Mouse (Mus musculus): ENCODE measurements at regions not wholly inside any gene's neighbourhood (a gene's known extent, or its start where the extent isn't known, plus 50 kb on each side); places are given as distances from the start of the nearest gene placed in this dataset.
A peak's percentile ranks its signal among the peaks of the same experiment; 100 is the strongest.

GRCm38 (mm10) chr13:15850358-15850757, 161.3 kb upstream of the Inhba start:
- H3K36me3 ChIP-seq (ENCODE audit: insufficient read depth), result no peaks in the 10 kb centered on the region
- 77% methylated on average over 2 of the region's 2 CpGs for WGBS
- ATAC-seq (ENCODE audit: insufficient read depth) (no peak), DNase-seq (no peak)
- no peak overlapping the region for H3K9ac ChIP-seq
- H3K27ac ChIP-seq (ENCODE audit: low read depth), result no peak overlapping the region
- H3K4me2 ChIP-seq, result no peak overlapping the region
- H3K4me1 ChIP-seq (ENCODE audit: insufficient read depth), result no peaks in the 10 kb centered on the region
- TF ChIP-seq CTCF (IDR thresholded peaks at IDR 0.05; ENCODE audit: low read depth), result no peak
- H3K4me3 ChIP-seq (ENCODE audit: low read depth, low read length), result no peak overlapping the region
- H3K9me3 ChIP-seq (ENCODE audit: low read depth, low read length), result no peaks in the 10 kb centered on the region
- H3K27me3 ChIP-seq (ENCODE audit: insufficient read depth, low read length), result no peaks in the 10 kb centered on the region

GRCm38 (mm10) chr13:15853022-15853566, 158.6 kb upstream of the Inhba start:
- Histone ChIP-seq H3K27me3 (ENCODE audit: insufficient read depth, low read length) (no peaks in the 10 kb centered on the region), H3K4me2 (no peak overlapping the region), H3K27ac (ENCODE audit: low read depth) (no peak overlapping the region), H3K9ac (no peak overlapping the region), H3K9me3 (ENCODE audit: low read depth, low read length) (no peaks in the 10 kb centered on the region), H3K4me1 (ENCODE audit: insufficient read depth) (no peaks in the 10 kb centered on the region), H3K36me3 (ENCODE audit: insufficient read depth) (no peaks in the 10 kb centered on the region), H3K4me3 (ENCODE audit: low read depth, low read length) (no peak overlapping the region)
- DNase-seq (no peak), ATAC-seq (ENCODE audit: insufficient read depth) (no peak)
- TF ChIP-seq CTCF (IDR thresholded peaks at IDR 0.05; ENCODE audit: low read depth), result no peak

DNA sequence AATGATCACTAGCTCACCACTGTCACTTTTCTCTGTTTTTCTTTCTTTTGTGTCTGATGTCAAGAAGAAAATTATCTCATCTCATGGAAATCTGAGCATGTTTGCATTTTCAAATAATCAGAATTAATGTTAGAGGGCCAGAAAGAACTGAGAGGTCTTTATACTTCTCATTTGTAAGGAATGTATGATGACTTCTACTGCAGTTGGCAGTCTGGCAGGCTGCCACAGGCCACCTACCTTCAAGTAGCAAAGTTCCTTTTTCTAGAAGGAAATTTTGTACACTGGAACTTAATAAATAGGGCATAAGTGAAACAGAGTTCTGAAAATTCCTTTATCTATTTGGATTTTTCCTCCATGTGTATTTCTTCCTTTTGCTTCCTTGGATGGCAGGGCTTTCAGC, 148.7 kb upstream of the Inhba start:
- no peaks in the 10 kb centered on the region for H3K36me3 ChIP-seq (ENCODE audit: insufficient read depth)
- no peak for ATAC-seq (ENCODE audit: insufficient read depth)
- H3K27ac ChIP-seq (ENCODE audit: low read depth), result peak overlapping the region; percentile 15; the same call in 1 of the 2 replicates
- TF ChIP-seq CTCF (IDR thresholded peaks at IDR 0.05; ENCODE audit: low read depth), result no peak
- no peaks in the 10 kb centered on the region for H3K4me1 ChIP-seq (ENCODE audit: insufficient read depth)
- H3K4me3 ChIP-seq (ENCODE audit: low read depth, low read length), result no peak overlapping the region
- DNase-seq, result peak; percentile 44
- no peaks in the 10 kb centered on the region for H3K9me3 ChIP-seq (ENCODE audit: low read depth, low read length)
- H3K4me2 ChIP-seq, result no peak overlapping the region
- no peaks in the 10 kb centered on the region for H3K27me3 ChIP-seq (ENCODE audit: insufficient read depth, low read length)
- no peak overlapping the region for H3K9ac ChIP-seq

GRCm38 (mm10) chr13:15863344-15863743, 148.3 kb upstream of the Inhba start:
- no peak for TF ChIP-seq CTCF (IDR thresholded peaks at IDR 0.05; ENCODE audit: low read depth)
- Histone ChIP-seq H3K4me2 (no peak overlapping the region), H3K4me3 (ENCODE audit: low read depth, low read length) (no peak overlapping the region), H3K27ac (ENCODE audit: low read depth) (peak overlapping the region; percentile 15; the same call in 1 of the 2 replicates), H3K4me1 (ENCODE audit: insufficient read depth) (no peaks in the 10 kb centered on the region), H3K9me3 (ENCODE audit: low read depth, low read length) (no peaks in the 10 kb centered on the region), H3K9ac (no peak overlapping the region), H3K27me3 (ENCODE audit: insufficient read depth, low read length) (no peaks in the 10 kb centered on the region), H3K36me3 (ENCODE audit: insufficient read depth) (no peaks in the 10 kb centered on the region)
- 31% methylated on average over 3 of the region's 3 CpGs for WGBS
- no peak for ATAC-seq (ENCODE audit: insufficient read depth)
- no peak for DNase-seq

DNA sequence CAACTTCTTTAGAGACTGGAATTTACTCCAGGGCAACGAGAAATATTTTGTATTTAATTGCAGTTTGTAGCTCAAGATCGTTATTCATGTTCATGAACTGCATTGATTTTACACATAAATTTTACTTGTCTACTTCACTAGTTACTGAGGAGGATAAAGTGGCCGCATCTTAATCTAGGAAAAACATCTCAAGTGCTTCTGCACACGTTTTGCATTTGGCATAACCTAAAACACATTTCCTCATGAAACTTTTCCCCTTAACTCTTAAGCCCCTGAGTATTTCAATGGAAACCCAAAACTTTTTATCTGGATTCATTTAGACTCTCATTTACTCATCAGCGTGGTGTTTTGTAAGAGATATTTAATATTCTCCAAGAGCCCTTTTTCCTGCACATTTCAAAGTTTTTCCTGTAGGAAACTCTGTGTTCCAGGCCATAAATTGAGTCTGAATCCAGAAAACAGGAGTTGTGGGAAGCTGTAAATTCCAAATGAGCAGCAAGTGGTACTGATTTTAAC, 144.5 kb upstream of the Inhba start:
- DNase-seq (no peak), ATAC-seq (ENCODE audit: insufficient read depth) (no peak)
- H3K36me3 ChIP-seq (ENCODE audit: insufficient read depth), result no peaks in the 10 kb centered on the region
- no peaks in the 10 kb centered on the region for H3K4me1 ChIP-seq (ENCODE audit: insufficient read depth)
- no peak overlapping the region for H3K4me2 ChIP-seq
- 65% methylated on average over 5 of the region's 5 CpGs for WGBS
- no peak overlapping the region for H3K4me3 ChIP-seq (ENCODE audit: low read depth, low read length)
- H3K9ac ChIP-seq, result no peak overlapping the region
- H3K27ac ChIP-seq (ENCODE audit: low read depth), result no peak overlapping the region
- no peak for TF ChIP-seq CTCF (IDR thresholded peaks at IDR 0.05; ENCODE audit: low read depth)
- no peaks in the 10 kb centered on the region for H3K9me3 ChIP-seq (ENCODE audit: low read depth, low read length)
- H3K27me3 ChIP-seq (ENCODE audit: insufficient read depth, low read length), result no peaks in the 10 kb centered on the region

- H3K27me3 ChIP-seq (ENCODE audit: insufficient read depth, low read length), result no peaks in the 10 kb centered on the region
- 87% methylated on average over 2 of the region's 2 CpGs for WGBS
- H3K27ac ChIP-seq (ENCODE audit: low read depth), result no peak overlapping the region
- DNase-seq (no peak), ATAC-seq (ENCODE audit: insufficient read depth) (no peak)
- H3K9ac ChIP-seq, result no peak overlapping the region
- no peak overlapping the region for H3K4me2 ChIP-seq
- H3K4me3 ChIP-seq (ENCODE audit: low read depth, low read length), result no peak overlapping the region
- H3K36me3 ChIP-seq (ENCODE audit: insufficient read depth), result no peaks in the 10 kb centered on the region
- no peaks in the 10 kb centered on the region for H3K9me3 ChIP-seq (ENCODE audit: low read depth, low read length)
- H3K4me1 ChIP-seq (ENCODE audit: insufficient read depth), result no peaks in the 10 kb centered on the region
- TF ChIP-seq CTCF (IDR thresholded peaks at IDR 0.05; ENCODE audit: low read depth), result no peak
These were observed 134.0 kb upstream of the Inhba start for GRCm38 (mm10) chr13:15877606-15878005.

- Histone ChIP-seq H3K4me3 (ENCODE audit: low read depth, low read length) (no peak overlapping the region), H3K27me3 (ENCODE audit: insufficient read depth, low read length) (no peaks in the 10 kb centered on the region), H3K4me2 (no peak overlapping the region), H3K4me1 (ENCODE audit: insufficient read depth) (no peaks in the 10 kb centered on the region), H3K9ac (no peak overlapping the region), H3K9me3 (ENCODE audit: low read depth, low read length) (no peaks in the 10 kb centered on the region), H3K27ac (ENCODE audit: low read depth) (no peak overlapping the region), H3K36me3 (ENCODE audit: insufficient read depth) (no peaks in the 10 kb centered on the region)
- DNase-seq, result peak; percentile 1
- no peak for ATAC-seq (ENCODE audit: insufficient read depth)
- TF ChIP-seq CTCF (IDR thresholded peaks at IDR 0.05; ENCODE audit: low read depth), result no peak
These were observed 132.1 kb upstream of the Inhba start for GRCm38 (mm10) chr13:15879576-15879975.

DNA sequence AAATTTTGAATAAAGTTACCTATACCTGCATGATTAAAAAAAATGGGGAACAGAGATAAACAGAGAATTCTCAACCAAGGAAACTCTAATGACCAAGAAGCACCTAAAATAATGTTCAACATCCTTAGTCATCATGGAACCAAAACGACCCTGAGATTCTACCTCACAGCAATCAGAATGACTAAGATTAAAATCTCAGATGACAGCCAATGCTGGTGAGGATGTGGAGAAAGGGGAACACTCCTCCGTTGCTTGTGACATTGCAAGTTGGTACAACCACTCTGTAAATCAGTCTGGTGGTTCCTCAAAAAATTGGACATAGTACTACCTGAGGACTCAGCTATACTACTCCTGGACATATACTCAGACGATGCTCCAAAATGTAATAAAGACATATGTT, 120.9 kb upstream of the Inhba start:
- H3K9ac ChIP-seq, result no peak overlapping the region
- no peak overlapping the region for H3K27ac ChIP-seq (ENCODE audit: low read depth)
- no peaks in the 10 kb centered on the region for H3K36me3 ChIP-seq (ENCODE audit: insufficient read depth)
- TF ChIP-seq CTCF (IDR thresholded peaks at IDR 0.05; ENCODE audit: low read depth), result no peak
- H3K4me1 ChIP-seq (ENCODE audit: insufficient read depth), result no peaks in the 10 kb centered on the region
- H3K4me2 ChIP-seq, result no peak overlapping the region
- H3K4me3 ChIP-seq (ENCODE audit: low read depth, low read length), result no peak overlapping the region
- no peaks in the 10 kb centered on the region for H3K27me3 ChIP-seq (ENCODE audit: insufficient read depth, low read length)
- no peaks in the 10 kb centered on the region for H3K9me3 ChIP-seq (ENCODE audit: low read depth, low read length)
- 76% methylated on average over 3 of the region's 3 CpGs for WGBS
- ATAC-seq (ENCODE audit: insufficient read depth), result no peak
- no peak for DNase-seq
